Comparison of ENCODE assay signal across 12 mouse cellular contexts in the genomic region with DNA sequence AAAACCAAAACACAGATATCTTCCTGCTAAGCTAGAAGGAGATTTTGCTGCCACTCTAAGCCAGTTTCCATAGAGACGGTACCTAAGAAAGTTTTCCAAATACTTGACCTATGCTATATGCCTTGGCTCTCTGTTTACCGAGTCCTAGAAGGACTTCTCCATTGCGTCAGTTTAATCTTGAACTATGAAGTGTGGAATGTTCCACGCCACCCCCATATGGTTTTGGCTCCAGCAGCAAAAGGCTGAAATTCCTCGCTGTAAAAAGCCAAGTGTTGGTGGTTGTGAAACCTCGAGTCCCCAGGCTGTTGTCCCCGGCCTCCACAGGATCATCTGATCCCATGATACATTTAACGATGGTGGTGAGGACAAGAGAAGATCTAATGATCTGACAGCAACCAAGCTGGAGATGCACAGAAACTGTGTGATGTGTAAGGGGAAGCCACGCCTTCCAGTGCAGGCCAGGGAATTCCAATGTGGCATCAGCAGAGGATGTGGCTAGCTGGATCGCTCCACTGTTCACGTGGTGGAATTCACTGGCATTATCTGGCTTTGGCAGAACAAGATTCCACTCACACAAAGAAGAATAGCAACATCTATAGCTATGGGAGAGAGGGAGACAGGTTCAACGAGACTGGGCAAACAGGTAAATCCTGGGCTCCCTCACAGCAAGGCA. TPM values are rescaled to one million over a fixed set of nuclear protein-coding genes. Genes with fewer than 3 reads are reported as not detected.
DNase-seq lines count a peak whose midpoint lies in the region; ATAC-seq and TF ChIP-seq lines count a peak whose summit lies in the region.
"Had no signal": no experiment of that assay in that cellular context is flagged by ENCODE, and none has a peak within 500 bp of the region (broad histone marks: within the 10 kb centered on the region; RNA-seq: fewer than 3 reads in every experiment).

No protein-coding gene starts in this region.

- no peaks in the 10 kb centered on the region for H3K27me3 ChIP-seq in liver, adult 2 months (ENCODE audit: control insufficient read depth, insufficient read depth, low read length)
- no peaks in the 10 kb centered on the region for H3K27me3 ChIP-seq in liver, embryonic 12.5 days (replicated peaks)
- H3K27me3 ChIP-seq in intestine, embryonic 16.5 days (replicated peaks; ENCODE audit: control insufficient read depth, insufficient read depth, low read length), result no peaks in the 10 kb centered on the region
- H3K27me3 ChIP-seq in small intestine, adult 2 months (ENCODE audit: control insufficient read depth, insufficient read depth, low read length), result no peaks in the 10 kb centered on the region
- H3K27me3 ChIP-seq in hindbrain, embryonic 13.5 days, result no peaks in the 10 kb centered on the region
- H3K27me3 ChIP-seq: liver, embryonic 15.5 days had no signal

- H3K79me2 ChIP-seq in liver, adult 2 months (ENCODE audit: control insufficient read depth, insufficient read depth, low read length), result no peaks in the 10 kb centered on the region

- no peak for TF ChIP-seq POLR2A in liver, adult 2 months (IDR thresholded peaks at IDR 0.05; ENCODE audit: extremely low read depth, insufficient read depth, low read length)
- TF ChIP-seq POLR2A in small intestine, adult 2 months (IDR thresholded peaks at IDR 0.05; ENCODE audit: low read depth, low read length), result no peak

- no peaks in the 10 kb centered on the region for H3K36me3 ChIP-seq in liver, adult 2 months (ENCODE audit: control insufficient read depth, insufficient read depth, low read length)
- H3K36me3 ChIP-seq in liver, embryonic 12.5 days, result no peaks in the 10 kb centered on the region
- no peaks in the 10 kb centered on the region for H3K36me3 ChIP-seq in intestine, embryonic 16.5 days (ENCODE audit: control insufficient read depth, insufficient read depth, low read length)
- no peaks in the 10 kb centered on the region for H3K36me3 ChIP-seq in small intestine, adult 2 months (ENCODE audit: control insufficient read depth, insufficient read depth, low read length)
- H3K36me3 ChIP-seq in hindbrain, embryonic 13.5 days, result no peaks in the 10 kb centered on the region
- H3K36me3 ChIP-seq: liver, embryonic 15.5 days had no signal

- DNase-seq in liver, adult 2 months (ENCODE audit: extremely low read depth, low read depth, low spot score), result peak; percentile 19
- DNase-seq in fibroblast of lung, adult 2 months (ENCODE audit: low read depth), result peak; percentile 74
- no peak for DNase-seq in right cerebral cortex, postnatal 36 days (ENCODE audit: low spot score in 2 of 2)
- DNase-seq in retina, postnatal 1 day, result no peak
- DNase-seq: thymus, adult 18-20 months had no signal

- TF ChIP-seq CTCF in liver, adult 2 months (IDR thresholded peaks at IDR 0.05; ENCODE audit: low read depth, low read length), result no peak
- no peak for TF ChIP-seq CTCF in small intestine, adult 2 months (IDR thresholded peaks at IDR 0.05; ENCODE audit: extremely low read depth, insufficient read length, insufficient replicate concordance, low read depth, low read length)

- H3K4me2 ChIP-seq in liver, embryonic 12.5 days, result no peak overlapping the region
- H3K4me2 ChIP-seq in intestine, embryonic 16.5 days (ENCODE audit: low read depth, low read length), result no peak overlapping the region
- H3K4me2 ChIP-seq in hindbrain, embryonic 13.5 days, result no peak overlapping the region
- H3K4me2 ChIP-seq: liver, embryonic 15.5 days had no signal

- H3K4me1 ChIP-seq in liver, adult 2 months (ENCODE audit: control insufficient read depth, insufficient read depth, low read length), result no peaks in the 10 kb centered on the region
- no peaks in the 10 kb centered on the region for H3K4me1 ChIP-seq in liver, embryonic 12.5 days
- 0 out of 2 replicates have a peak, but pooled peaks cover 3% of the 10 kb centered on the region for H3K4me1 ChIP-seq in intestine, embryonic 16.5 days (ENCODE audit: control insufficient read depth, insufficient read depth, low read length)
- H3K4me1 ChIP-seq in small intestine, adult 2 months (ENCODE audit: control insufficient read depth, insufficient read depth, insufficient read length, low read length), result no peaks in the 10 kb centered on the region; the same call in 1 of the 2 replicates
- H3K4me1 ChIP-seq in hindbrain, embryonic 13.5 days (replicated peaks), result no peaks in the 10 kb centered on the region
- H3K4me1 ChIP-seq: liver, embryonic 15.5 days had no signal

- no peak for ATAC-seq in liver, embryonic 12.5 days
- peak; percentile 73 for ATAC-seq in intestine, embryonic 16.5 days
- ATAC-seq in hindbrain, embryonic 13.5 days (ENCODE audit: low FRiP score), result no peak

- WGBS in liver, adult 2 months, result 84% methylated on average over 12 of the region's 12 CpGs
- WGBS in liver, embryonic 12.5 days (ENCODE audit: insufficient replicate concordance), result 54% methylated on average over 12 of the region's 12 CpGs
- 57% methylated on average over 12 of the region's 12 CpGs for WGBS in intestine, embryonic 16.5 days
- 60% methylated on average over 12 of the region's 12 CpGs for WGBS in small intestine, adult 2 months
- 82% methylated on average over 12 of the region's 12 CpGs for WGBS in hindbrain, embryonic 13.5 days

- H3K27ac ChIP-seq in liver, adult 2 months (replicated peaks; ENCODE audit: insufficient read depth, low read depth, low read length), result no peak overlapping the region
- no peak overlapping the region for H3K27ac ChIP-seq in liver, embryonic 12.5 days
- H3K27ac ChIP-seq in intestine, embryonic 16.5 days (ENCODE audit: low read length), result peak overlapping the region; percentile 50
- H3K27ac ChIP-seq in small intestine, adult 2 months (ENCODE audit: insufficient read depth, low read depth, low read length), result peak overlapping the region; percentile 74
- H3K27ac ChIP-seq in hindbrain, embryonic 13.5 days, result no peak overlapping the region
- H3K27ac ChIP-seq: liver, embryonic 15.5 days had no signal

- H3K4me3 ChIP-seq in liver, adult 2 months (ENCODE audit: insufficient read depth, low read depth, low read length), result no peak overlapping the region
- no peak overlapping the region for H3K4me3 ChIP-seq in liver, embryonic 12.5 days
- no peak overlapping the region for H3K4me3 ChIP-seq in intestine, embryonic 16.5 days (ENCODE audit: low read length)
- H3K4me3 ChIP-seq in small intestine, adult 2 months (ENCODE audit: low read depth, low read length), result no peak overlapping the region
- H3K4me3 ChIP-seq in hindbrain, embryonic 13.5 days, result no peak overlapping the region
- H3K4me3 ChIP-seq: erythroblast, embryonic 14.5 days; liver, embryonic 15.5 days had no signal

- H3K9ac ChIP-seq in liver, adult 2 months (ENCODE audit: low read depth, low read length), result no peak overlapping the region
- H3K9ac ChIP-seq in liver, embryonic 12.5 days, result no peak overlapping the region
- H3K9ac ChIP-seq in intestine, embryonic 16.5 days (ENCODE audit: low read depth, low read length), result no peak overlapping the region
- H3K9ac ChIP-seq in hindbrain, embryonic 13.5 days, result no peak overlapping the region
- H3K9ac ChIP-seq: liver, embryonic 15.5 days had no signal

- H3K9me3 ChIP-seq in liver, embryonic 12.5 days (replicated peaks), result no peaks in the 10 kb centered on the region
- H3K9me3 ChIP-seq in intestine, embryonic 16.5 days (ENCODE audit: control insufficient read depth, low read length), result no peaks in the 10 kb centered on the region
- H3K9me3 ChIP-seq in hindbrain, embryonic 13.5 days, result no peaks in the 10 kb centered on the region
- H3K9me3 ChIP-seq: liver, embryonic 15.5 days had no signal

RNA-seq across cellular contexts. Expression of gene Slc10a6, which starts 8.8 kb away (rescaled TPM):
- total RNA-seq in liver, adult 2 months (2014; rRNA removed), result 0.34 and 0.37 TPM in 2 replicates
- polyA plus RNA-seq in liver, adult 2 months (2012; rRNA removed), result 0.06 TPM in 1 of 2 replicates, not detected in the other
- not detected in 2 replicates for polyA plus RNA-seq in liver, embryonic 12.5 days (2016; fragmentation: Nextera tagmentation; extraction: Ambion mirVana)
- polyA plus RNA-seq in intestine, embryonic 16.5 days (2015; fragmentation: Nextera tagmentation; extraction: Ambion mirVana), result 0.67 and 0.84 TPM in 2 replicates
- 0.15 and 1.1 TPM in 2 replicates for polyA plus RNA-seq in small intestine, adult 2 months (2012; rRNA removed)
- polyA plus RNA-seq in hindbrain, embryonic 13.5 days (2015; fragmentation: Nextera tagmentation; extraction: Ambion mirVana), result 0.30 and 0.43 TPM in 2 replicates
- polyA plus RNA-seq: liver, embryonic 15.5 days had no signal

RNA-seq across cellular contexts. Expression of gene 1700016H13Rik, which starts 35.4 kb away (rescaled TPM):
- not detected in 2 replicates for total RNA-seq in liver, adult 2 months (2014; rRNA removed)
- not detected in 2 replicates for polyA plus RNA-seq in liver, adult 2 months (2012; rRNA removed)
- not detected in 2 replicates for polyA plus RNA-seq in liver, embryonic 12.5 days (2016; fragmentation: Nextera tagmentation; extraction: Ambion mirVana)
- polyA plus RNA-seq in intestine, embryonic 16.5 days (2015; fragmentation: Nextera tagmentation; extraction: Ambion mirVana), result not detected in 2 replicates
- not detected in 2 replicates for polyA plus RNA-seq in small intestine, adult 2 months (2012; rRNA removed)
- polyA plus RNA-seq in hindbrain, embryonic 13.5 days (2015; fragmentation: Nextera tagmentation; extraction: Ambion mirVana), result 0.13 and 0.26 TPM in 2 replicates
- polyA plus RNA-seq: erythroblast, embryonic 14.5 days; liver, embryonic 15.5 days; neural tube, embryonic 14.5 days had no signal

Comparison
In these comparisons a context has a peak if more than half of its experiments do, and no peak if none do; other contexts are left out.
1. DNase-seq: peak in liver, adult 2 months (single experiment) and fibroblast of lung, adult 2 months (single experiment); none in right cerebral cortex, postnatal 36 days (0 of 2) and retina, postnatal 1 day (single experiment).
2. H3K27ac ChIP-seq: peak in intestine, embryonic 16.5 days (single experiment) and small intestine, adult 2 months (single experiment); none in liver, adult 2 months (single experiment), liver, embryonic 12.5 days (single experiment) and hindbrain, embryonic 13.5 days (single experiment).